In genomic region chr17:87698996-87699765, GRCm38 (mm10) we compare ENCODE assay signal across 15 mouse cellular contexts. TPM values are rescaled to one million over a fixed set of nuclear protein-coding genes. Genes with fewer than 3 reads are reported as not detected.
A peak's percentile ranks its signal among the peaks of the same experiment; 100 is the strongest.
DNase-seq lines count a peak whose midpoint lies in the region; ATAC-seq lines count a peak whose summit lies in the region.
"Had no signal": no experiment of that assay in that cellular context is flagged by ENCODE, and none has a peak within 500 bp of the region (broad histone marks: within the 10 kb centered on the region; RNA-seq: fewer than 3 reads in every experiment).

No protein-coding gene starts in this region.

- 0 out of 2 replicates have a peak, but pooled peaks have one; percentile 18 for ATAC-seq in forebrain, embryonic 11.5 days (replicated peaks; ENCODE audit: low FRiP score)
- ATAC-seq in forebrain, embryonic 16.5 days, result no peak
- ATAC-seq in lung, embryonic 16.5 days (ENCODE audit: low read depth), result peak; percentile 20; the same call in 1 of the 2 replicates
- ATAC-seq in stomach, embryonic 14.5 days (ENCODE audit: insufficient number of reproducible peaks, insufficient read depth, low FRiP score, low read depth), result 0 out of 2 replicates have a peak, but pooled peaks have one; percentile 42
- ATAC-seq: forebrain, embryonic 15.5 days had no signal

- no peak overlapping the region for H3K4me3 ChIP-seq in forebrain, embryonic 11.5 days (ENCODE audit: low read depth, low read length)
- no peak overlapping the region for H3K4me3 ChIP-seq in forebrain, embryonic 16.5 days (replicated peaks; ENCODE audit: low read length)
- H3K4me3 ChIP-seq in lung, embryonic 16.5 days (ENCODE audit: low read length), result no peak overlapping the region
- H3K4me3 ChIP-seq in stomach, embryonic 14.5 days (ENCODE audit: low read depth, low read length), result no peak overlapping the region
- H3K4me3 ChIP-seq: forebrain, embryonic 15.5 days; hindbrain, embryonic 15.5 days; liver, embryonic 13.5 days had no signal

- peak; percentile 33 for DNase-seq in forebrain, embryonic 11.5 days (ENCODE audit: low spot score)
- DNase-seq in lung, postnatal 25 days (ENCODE audit: low spot score), result no peak
- DNase-seq in adrenal gland, postnatal 14 days, result peak; percentile 56
- no peak for DNase-seq in frontal cortex, postnatal 36 days (ENCODE audit: low spot score in 2 of 2)
- no peak for DNase-seq in natural killer cell, adult 2 months (ENCODE audit: low spot score in 2 of 2)
- DNase-seq: gastrocnemius, postnatal 36 days; kidney, postnatal 36 days; liver, embryonic 13.5 days; right cerebral cortex, postnatal 14 days had no signal

- H3K27ac ChIP-seq in forebrain, embryonic 11.5 days (ENCODE audit: low read depth, low read length), result no peak overlapping the region
- no peak overlapping the region for H3K27ac ChIP-seq in forebrain, embryonic 16.5 days (ENCODE audit: low read length)
- H3K27ac ChIP-seq in lung, embryonic 16.5 days (ENCODE audit: low read length), result no peak overlapping the region
- H3K27ac ChIP-seq in stomach, embryonic 14.5 days (ENCODE audit: low read length), result no peak overlapping the region
- H3K27ac ChIP-seq: forebrain, embryonic 15.5 days; hindbrain, embryonic 15.5 days; liver, embryonic 13.5 days; macrophage had no signal

- H3K4me1 ChIP-seq in forebrain, embryonic 11.5 days (replicated peaks; ENCODE audit: control insufficient read depth, insufficient read depth, low read length), result no peaks in the 10 kb centered on the region
- peaks cover 8% of the 10 kb centered on the region for H3K4me1 ChIP-seq in forebrain, embryonic 16.5 days (replicated peaks; ENCODE audit: control insufficient read depth, insufficient read depth, low read length)
- no peaks in the 10 kb centered on the region for H3K4me1 ChIP-seq in lung, embryonic 16.5 days (replicated peaks; ENCODE audit: control insufficient read depth, insufficient read depth, low read length)
- H3K4me1 ChIP-seq in stomach, embryonic 14.5 days (ENCODE audit: control insufficient read depth, insufficient read depth, low read length), result no peaks in the 10 kb centered on the region
- H3K4me1 ChIP-seq: hindbrain, embryonic 15.5 days; liver, embryonic 13.5 days had no signal

- H3K4me2 ChIP-seq in forebrain, embryonic 11.5 days (ENCODE audit: low read depth, low read length, severe bottlenecking), result no peak overlapping the region
- no peak overlapping the region for H3K4me2 ChIP-seq in forebrain, embryonic 16.5 days (ENCODE audit: low read length)
- no peak overlapping the region for H3K4me2 ChIP-seq in lung, embryonic 16.5 days (ENCODE audit: low read depth, low read length)
- H3K4me2 ChIP-seq in stomach, embryonic 14.5 days (replicated peaks; ENCODE audit: low read depth, low read length), result no peak overlapping the region
- H3K4me2 ChIP-seq: forebrain, embryonic 15.5 days; hindbrain, embryonic 15.5 days; liver, embryonic 13.5 days had no signal

- no peak overlapping the region for H3K9ac ChIP-seq in forebrain, embryonic 11.5 days (ENCODE audit: low read length)
- no peak overlapping the region for H3K9ac ChIP-seq in forebrain, embryonic 16.5 days (replicated peaks; ENCODE audit: low read depth, low read length)
- H3K9ac ChIP-seq in lung, embryonic 16.5 days (ENCODE audit: low read length), result no peak overlapping the region
- no peak overlapping the region for H3K9ac ChIP-seq in stomach, embryonic 14.5 days (replicated peaks; ENCODE audit: low read depth, low read length)
- H3K9ac ChIP-seq: forebrain, embryonic 15.5 days; hindbrain, embryonic 15.5 days; liver, embryonic 13.5 days had no signal

- no peaks in the 10 kb centered on the region for H3K27me3 ChIP-seq in forebrain, embryonic 11.5 days (ENCODE audit: control insufficient read depth, insufficient read depth, low read length)
- no peaks in the 10 kb centered on the region for H3K27me3 ChIP-seq in forebrain, embryonic 16.5 days (replicated peaks; ENCODE audit: control insufficient read depth, insufficient read depth, low read length)
- H3K27me3 ChIP-seq in lung, embryonic 16.5 days (ENCODE audit: control insufficient read depth, insufficient read depth, low read depth, low read length), result no peaks in the 10 kb centered on the region
- no peaks in the 10 kb centered on the region for H3K27me3 ChIP-seq in stomach, embryonic 14.5 days (ENCODE audit: control insufficient read depth, insufficient read depth, low read length)
- H3K27me3 ChIP-seq: forebrain, embryonic 15.5 days; hindbrain, embryonic 15.5 days; liver, embryonic 13.5 days had no signal

- H3K36me3 ChIP-seq in forebrain, embryonic 11.5 days (ENCODE audit: control insufficient read depth, insufficient read depth, low read length), result no peaks in the 10 kb centered on the region; the same call in 1 of the 2 replicates
- no peaks in the 10 kb centered on the region for H3K36me3 ChIP-seq in forebrain, embryonic 16.5 days (ENCODE audit: control insufficient read depth, insufficient read depth)
- peaks cover 12% of the 10 kb centered on the region; the same call in 1 of the 2 replicates for H3K36me3 ChIP-seq in lung, embryonic 16.5 days (ENCODE audit: control insufficient read depth, insufficient read depth, low read length)
- peaks cover 33% of the 10 kb centered on the region for H3K36me3 ChIP-seq in stomach, embryonic 14.5 days (ENCODE audit: control insufficient read depth, insufficient read depth, low read length)

- 86% methylated on average over 16 of the region's 16 CpGs for WGBS in forebrain, embryonic 11.5 days
- WGBS in forebrain, embryonic 16.5 days, result 88% methylated on average over 16 of the region's 16 CpGs
- WGBS in lung, embryonic 16.5 days, result 68% methylated on average over 16 of the region's 16 CpGs
- WGBS in stomach, embryonic 14.5 days, result 73% methylated on average over 16 of the region's 16 CpGs

- no peaks in the 10 kb centered on the region for H3K9me3 ChIP-seq in forebrain, embryonic 11.5 days (ENCODE audit: control insufficient read depth, low read length)
- no peaks in the 10 kb centered on the region for H3K9me3 ChIP-seq in forebrain, embryonic 16.5 days (ENCODE audit: control insufficient read depth, low read length)
- H3K9me3 ChIP-seq in lung, embryonic 16.5 days (ENCODE audit: control insufficient read depth, low read length), result no peaks in the 10 kb centered on the region
- no peaks in the 10 kb centered on the region for H3K9me3 ChIP-seq in stomach, embryonic 14.5 days (ENCODE audit: control insufficient read depth, low read depth, low read length)
- H3K9me3 ChIP-seq: forebrain, embryonic 15.5 days; hindbrain, embryonic 15.5 days; liver, embryonic 13.5 days had no signal

RNA-seq across cellular contexts. Expression of gene Msh2, which starts 27.1 kb away (rescaled TPM):
- polyA plus RNA-seq in forebrain, embryonic 11.5 days (2014; fragmentation: Nextera tagmentation; extraction: Ambion mirVana), result 96.3 and 99.7 TPM in 2 replicates
- polyA plus RNA-seq in forebrain, embryonic 16.5 days (2015; fragmentation: Nextera tagmentation; extraction: Ambion mirVana), result 72.8 and 81.5 TPM in 2 replicates
- 68.8 TPM in 2 replicates for polyA plus RNA-seq in lung, embryonic 16.5 days (2015; fragmentation: Nextera tagmentation; extraction: Ambion mirVana)
- 24.3 and 24.6 TPM in 2 replicates for total RNA-seq in adrenal gland, postnatal 14 days (2021)
- polyA plus RNA-seq in stomach, embryonic 14.5 days (2014; fragmentation: Nextera tagmentation; extraction: Ambion mirVana), result 57.4 and 57.5 TPM in 2 replicates

Comparison
In these comparisons a context has a peak if more than half of its experiments do, and no peak if none do; other contexts are left out.
1. DNase-seq: peak in forebrain, embryonic 11.5 days (single experiment) and adrenal gland, postnatal 14 days (single experiment); none in lung, postnatal 25 days (single experiment), frontal cortex, postnatal 36 days (0 of 2) and natural killer cell, adult 2 months (0 of 2).